Mouse (Mus musculus) liver, adult 2 months (tissue): ENCODE data around the gene Trpt1.

Source experiments
- CTCF ChIP-seq: fragments of 200-500 bp; IDR thresholded peaks from 2 replicates; pipeline ENCODE4 v1.5.1; 2011; ENCODE audit warnings: low read depth, low read length, control low read depth
- POLR2A ChIP-seq: fragments of 200-500 bp; IDR thresholded peaks from 2 replicates; pipeline ENCODE4 v1.6.1; 2011; ENCODE audit warnings: low read length, control low read depth; ENCODE audit not compliant: insufficient read depth; ENCODE audit errors: extremely low read depth

GRCm38 (mm10) chr19:7017541-7018457 lies 21.9 kb downstream of the Trpt1 start:
- TF ChIP-seq CTCF (no peak), POLR2A (no peak)
